Mouse (Mus musculus) Muller cell, postnatal 12 days (primary cell): ENCODE data around the gene Hdac10.
A peak's percentile ranks its signal among the peaks of the same experiment; 100 is the strongest.

Source experiments
- DNase-seq: peaks from one replicate; pipeline ENCODE4 v3.0.0-alpha.2; 2015; ENCODE audit errors: inconsistent ontology term

Gene Hdac10

GRCm38 (mm10) chr15:89123595-89123994, 4.9 kb downstream of the Hdac10 start:
- no peak for DNase-seq

- peak; percentile 91 for DNase-seq
These were observed 5.7 kb downstream of the Hdac10 start, which contains the start of gene Tubgcp6 for GRCm38 (mm10) chr15:89122649-89123366. Gene Tubgcp6, minus strand, starts transcription at chr15:89123112.

- DNase-seq = no peak
These were observed 10.5 kb downstream of the Hdac10 start for GRCm38 (mm10) chr15:89118007-89118406.

- DNase-seq = no peak
These were observed 18.4 kb downstream of the Hdac10 start for GRCm38 (mm10) chr15:89110147-89110546.

- DNase-seq = no peak
These were observed 21.5 kb downstream of the Hdac10 start for GRCm38 (mm10) chr15:89106976-89107375.

- no peak for DNase-seq
These were observed 22.4 kb downstream of the Hdac10 start for GRCm38 (mm10) chr15:89106073-89106472.

GRCm38 (mm10) chr15:89104425-89104824, 24.1 kb downstream of the Hdac10 start:
- DNase-seq = no peak

GRCm38 (mm10) chr15:89103921-89104320, 24.6 kb downstream of the Hdac10 start:
- DNase-seq = no peak

- no peak for DNase-seq
These were observed 25.9 kb downstream of the Hdac10 start for GRCm38 (mm10) chr15:89102646-89103045.

- DNase-seq = no peak
These were observed 27.7 kb downstream of the Hdac10 start for GRCm38 (mm10) chr15:89100823-89101222.

GRCm38 (mm10) chr15:89098616-89099015, 29.9 kb downstream of the Hdac10 start:
- DNase-seq = no peak

- no peak for DNase-seq
These were observed 31.1 kb downstream of the Hdac10 start for GRCm38 (mm10) chr15:89097450-89097849.

GRCm38 (mm10) chr15:89092181-89092580, 36.3 kb downstream of the Hdac10 start:
- no peak for DNase-seq

- DNase-seq = no peak
These were observed 37.8 kb downstream of the Hdac10 start for GRCm38 (mm10) chr15:89090662-89091061.

- DNase-seq = no peak
These were observed 39.0 kb downstream of the Hdac10 start for GRCm38 (mm10) chr15:89089248-89090051.

- DNase-seq = peak; percentile 91
These were observed 39.8 kb downstream of the Hdac10 start, which contains the start of gene Selenoo for GRCm38 (mm10) chr15:89088607-89089247. Gene Selenoo, plus strand, starts transcription at chr15:89089084.

- no peak for DNase-seq
These were observed 43.7 kb downstream of the Hdac10 start for GRCm38 (mm10) chr15:89084826-89085225.

GRCm38 (mm10) chr15:89083906-89084305, 44.6 kb downstream of the Hdac10 start:
- no peak for DNase-seq

GRCm38 (mm10) chr15:89078208-89078836, 50.2 kb downstream of the Hdac10 start:
- DNase-seq = no peak

GRCm38 (mm10) chr15:89076156-89076731, 52.3 kb downstream of the Hdac10 start:
- DNase-seq = peak; percentile 72

GRCm38 (mm10) chr15:89075478-89076147, 52.9 kb downstream of the Hdac10 start:
- DNase-seq = peak; percentile 95
